Mouse (Mus musculus) heart, embryonic 16.5 days (tissue): Measurements from ENCODE around the gene L3mbtl1. TPM values are rescaled to one million over a fixed set of nuclear protein-coding genes. Genes with fewer than 3 reads are reported as not detected.

ENCODE experiments used
- ATAC-seq: fragments of 200-750 bp; cut with Nextera tagmentation; replicated peaks from 2 replicates; pipeline ENCODE4 v1.8.0; 2017; ENCODE audit warnings: moderate number of reproducible peaks; ENCODE audit not compliant: insufficient read depth, low FRiP score; ENCODE audit errors: extremely low read depth
- H3K27ac ChIP-seq: fragments of 300-500 bp; sonication (generic); 2 replicates; pipeline ENCODE4 v1.5.1; 2014; ENCODE audit warnings: mild to moderate bottlenecking, low read length, control low read depth, moderate library complexity
- H3K27me3 ChIP-seq: fragments of 300-500 bp; sonication (generic); 2 replicates; pipeline ENCODE4 v1.6.1; 2014; ENCODE audit warnings: low read length, mixed read lengths; ENCODE audit not compliant: control insufficient read depth, insufficient read depth
- H3K36me3 ChIP-seq: fragments of 300-500 bp; sonication (generic); 2 replicates; pipeline ENCODE4 v1.6.1; 2014; ENCODE audit not compliant: control insufficient read depth, insufficient read depth
- H3K4me1 ChIP-seq: fragments of 300-500 bp; sonication (generic); 2 replicates; pipeline ENCODE4 v1.6.1; 2014; ENCODE audit warnings: low read length, mixed read lengths; ENCODE audit not compliant: control insufficient read depth, insufficient read depth
- H3K4me2 ChIP-seq: fragments of 300-500 bp; sonication (generic); 2 replicates; pipeline ENCODE4 v1.6.1; 2014; ENCODE audit warnings: low read depth, mild to moderate bottlenecking, control low read depth, low read length
- H3K4me3 ChIP-seq: fragments of 300-500 bp; sonication (generic); 2 replicates; pipeline ENCODE4 v1.5.1; 2014; ENCODE audit warnings: mild to moderate bottlenecking, control low read depth, low read length
- H3K9ac ChIP-seq: fragments of 300-500 bp; sonication (generic); 2 replicates; pipeline ENCODE4 v1.6.1; 2014; ENCODE audit warnings: low read length, control low read depth
- H3K9me3 ChIP-seq: fragments of 300-500 bp; sonication (generic); replicated peaks from 2 replicates; pipeline ENCODE4 v1.6.1; 2016; ENCODE audit warnings: low read length; ENCODE audit not compliant: control insufficient read depth
- WGBS: fragments of 180-500 bp; shearing (Covaris S2); extraction: QIAGEN DNeasy Blood & Tissue Kit; methylation state at CpG from one replicate; pipeline ENCODE4 v1.1.7; 2014; 5-methylcytosine and 5-hydroxymethylcytosine counted together
- polyA plus RNA-seq: library from polyadenylated mRNA; unstranded; fragments of >200 nt; fragmentation: Nextera tagmentation; extraction: Ambion mirVana; gene quantifications from 2 replicates; pipeline ENCODE4 v1.2.1, GENCODE M21; 2015

The L3mbtl1 gene
- polyA plus RNA-seq, 1 experiment from 2014 or later: 0.04 TPM

DNA sequence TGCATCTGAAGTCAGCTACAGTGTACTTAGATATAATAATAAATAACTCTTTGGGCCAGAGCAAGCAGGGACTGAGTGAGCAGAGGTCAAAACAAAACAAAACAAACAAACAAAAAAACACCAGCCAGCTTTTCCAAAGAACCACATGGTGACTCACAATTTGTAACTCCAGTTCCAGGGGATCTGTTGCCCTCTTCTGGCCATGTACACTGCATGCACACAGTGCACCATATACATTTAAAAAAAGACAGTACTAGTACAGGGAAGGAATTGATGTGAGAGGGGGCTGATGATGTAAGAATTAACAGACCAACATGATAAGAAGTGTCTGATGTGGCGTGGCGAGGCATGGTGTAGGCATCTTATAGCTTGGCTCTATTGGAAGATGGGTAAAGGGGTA is 13.6 kb downstream of the L3mbtl1 start:
- 83% methylated on average over 2 of the region's 2 CpGs for WGBS
- ATAC-seq: no peak
- no peaks in the 10 kb centered on the region for H3K9me3 ChIP-seq
- H3K9ac ChIP-seq: no peak overlapping the region
- no peak overlapping the region for H3K27ac ChIP-seq
- H3K36me3 ChIP-seq: no peaks in the 10 kb centered on the region
- H3K4me3 ChIP-seq: no peak overlapping the region
- no peaks in the 10 kb centered on the region for H3K27me3 ChIP-seq
- no peaks in the 10 kb centered on the region for H3K4me1 ChIP-seq
- no peak overlapping the region for H3K4me2 ChIP-seq

DNA sequence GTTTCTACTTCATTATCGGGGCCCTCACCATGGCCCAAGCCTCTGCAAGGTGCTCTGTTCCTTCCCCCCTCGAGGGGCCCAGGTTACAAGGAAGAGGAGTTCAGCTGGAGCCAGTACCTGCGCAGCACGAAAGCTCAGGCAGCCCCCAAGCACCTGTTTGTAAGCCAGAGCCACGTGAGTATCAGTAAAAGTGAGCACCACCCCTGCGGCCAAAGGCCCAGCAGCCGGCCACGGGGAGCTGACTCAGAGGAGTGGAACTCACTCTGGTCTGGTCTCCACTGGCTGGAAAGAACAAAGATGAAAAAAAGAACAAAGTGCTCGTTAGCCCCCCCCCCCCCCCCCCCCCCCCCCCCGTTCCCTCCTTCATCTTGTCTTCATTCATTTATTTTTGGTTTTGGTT is 18.0 kb downstream of the L3mbtl1 start:
- Histone ChIP-seq H3K9ac (no peak overlapping the region), H3K4me3 (no peak overlapping the region), H3K36me3 (no peaks in the 10 kb centered on the region), H3K4me1 (no peaks in the 10 kb centered on the region), H3K4me2 (no peak overlapping the region), H3K27ac (no peak overlapping the region), H3K9me3 (no peaks in the 10 kb centered on the region), H3K27me3 (no peaks in the 10 kb centered on the region)
- 59% methylated on average over 9 of the region's 10 CpGs for WGBS
- ATAC-seq: no peak

DNA sequence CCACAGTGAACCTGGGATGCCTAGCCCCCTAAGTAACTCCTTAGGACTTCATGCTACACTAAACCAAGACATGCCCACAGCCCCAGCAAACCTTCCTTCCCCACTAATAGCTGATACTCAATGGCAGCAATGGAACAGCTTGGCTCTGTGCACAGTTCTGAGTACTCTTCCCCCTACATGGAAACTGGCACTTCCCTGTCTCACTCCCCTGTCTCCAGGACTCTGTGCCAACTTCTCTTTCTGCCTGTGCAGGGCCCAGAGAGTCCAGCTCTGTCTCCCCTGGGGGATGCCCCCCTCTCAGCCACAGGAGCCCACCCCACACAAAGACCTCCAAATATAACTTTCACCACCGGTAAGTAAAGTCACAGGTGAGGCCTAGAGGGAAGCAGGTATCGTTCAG is 23.5 kb downstream of the L3mbtl1 start:
- Histone ChIP-seq H3K9ac (no peak overlapping the region), H3K27me3 (no peaks in the 10 kb centered on the region), H3K4me2 (no peak overlapping the region), H3K4me3 (no peak overlapping the region), H3K36me3 (no peaks in the 10 kb centered on the region), H3K9me3 (no peaks in the 10 kb centered on the region), H3K4me1 (no peaks in the 10 kb centered on the region), H3K27ac (no peak overlapping the region)
- WGBS: 93% methylated on average over 2 of the region's 2 CpGs
- no peak for ATAC-seq

DNA sequence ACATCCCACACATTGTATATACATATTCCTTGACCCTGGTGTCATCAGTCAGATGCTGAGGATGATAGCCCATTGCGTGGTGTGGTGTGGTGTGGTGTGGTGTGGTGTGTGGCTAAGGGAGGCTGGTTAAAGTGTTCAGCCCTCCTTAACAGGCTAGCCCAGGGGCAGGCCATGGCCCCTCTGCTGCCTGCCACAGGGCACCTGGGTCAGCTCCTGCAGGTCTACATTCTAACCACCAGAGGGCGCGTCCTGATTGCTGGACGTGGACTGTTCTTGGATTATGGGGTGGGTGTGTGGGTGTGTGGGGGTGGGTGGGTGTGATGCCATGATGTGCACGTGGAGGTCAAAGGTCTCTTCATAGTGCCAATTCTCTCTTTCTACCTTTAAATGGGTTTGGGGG is 25.1 kb downstream of the L3mbtl1 start:
- no peak overlapping the region for H3K27ac ChIP-seq
- no peaks in the 10 kb centered on the region for H3K9me3 ChIP-seq
- no peak overlapping the region for H3K9ac ChIP-seq
- no peak for ATAC-seq
- H3K4me1 ChIP-seq: no peaks in the 10 kb centered on the region; the same call in 1 of the 2 replicates
- H3K36me3 ChIP-seq: no peaks in the 10 kb centered on the region
- no peak overlapping the region for H3K4me2 ChIP-seq
- no peak overlapping the region for H3K4me3 ChIP-seq
- 10% methylated on average over 5 of the region's 5 CpGs for WGBS
- H3K27me3 ChIP-seq: no peaks in the 10 kb centered on the region

DNA sequence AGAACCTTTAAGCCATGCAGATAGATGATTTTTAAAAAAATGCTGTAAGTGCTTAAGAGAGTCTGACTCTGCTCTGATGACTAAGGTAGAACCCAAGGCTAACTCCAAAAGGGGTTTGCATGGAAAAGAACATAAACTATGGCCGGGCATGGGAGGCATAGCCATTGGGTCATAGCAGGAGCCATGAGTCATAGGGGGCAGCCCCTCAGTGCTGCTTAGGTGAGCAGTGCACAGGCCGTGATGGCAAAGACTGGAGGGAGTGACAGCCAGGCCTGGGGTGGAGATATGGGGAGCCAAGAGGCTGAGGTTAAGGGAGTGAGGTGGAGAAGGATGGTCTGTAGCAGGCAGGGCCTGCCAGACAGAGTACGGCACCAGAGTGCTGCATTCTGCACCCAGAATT is 25.8 kb downstream of the L3mbtl1 start:
- Histone ChIP-seq H3K9me3 (no peaks in the 10 kb centered on the region), H3K4me2 (no peak overlapping the region)
- 77% methylated on average over 3 of the region's 3 CpGs for WGBS

DNA sequence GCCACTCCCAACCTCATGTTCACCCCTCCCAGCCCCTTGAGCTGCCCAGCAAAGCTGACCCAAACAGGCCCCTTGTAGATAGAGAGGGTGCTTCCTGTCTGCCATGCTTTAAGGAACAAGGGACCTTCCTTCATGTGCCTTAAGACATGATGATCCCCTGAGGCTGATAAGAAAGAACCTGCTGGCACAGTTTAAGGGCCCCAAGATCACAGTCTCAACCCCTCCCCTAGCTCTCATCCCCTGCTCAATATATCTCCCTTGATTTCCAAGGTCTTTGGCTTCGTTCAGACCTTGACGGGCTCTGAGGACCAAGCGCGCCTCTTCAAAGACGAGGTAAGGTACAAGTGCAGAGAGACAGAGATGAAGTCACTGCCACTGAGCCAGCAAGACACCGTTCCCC is 27.6 kb downstream of the L3mbtl1 start:
- Histone ChIP-seq H3K4me1 (peaks cover 13% of the 10 kb centered on the region), H3K4me3 (no peak overlapping the region), H3K36me3 (no peaks in the 10 kb centered on the region), H3K9ac (no peak overlapping the region), H3K9me3 (no peaks in the 10 kb centered on the region), H3K27ac (no peak overlapping the region), H3K27me3 (no peaks in the 10 kb centered on the region), H3K4me2 (no peak overlapping the region)
- 81% methylated on average over 6 of the region's 6 CpGs for WGBS
- no peak for ATAC-seq

More for the DNA sequence above, 25.8 kb downstream of the L3mbtl1 start:
- Histone ChIP-seq H3K36me3 (no peaks in the 10 kb centered on the region), H3K4me1 (peaks cover 4% of the 10 kb centered on the region; the same call in 1 of the 2 replicates), H3K4me3 (no peak overlapping the region), H3K27ac (no peak overlapping the region), H3K9ac (no peak overlapping the region), H3K27me3 (no peaks in the 10 kb centered on the region)
- ATAC-seq: no peak

DNA sequence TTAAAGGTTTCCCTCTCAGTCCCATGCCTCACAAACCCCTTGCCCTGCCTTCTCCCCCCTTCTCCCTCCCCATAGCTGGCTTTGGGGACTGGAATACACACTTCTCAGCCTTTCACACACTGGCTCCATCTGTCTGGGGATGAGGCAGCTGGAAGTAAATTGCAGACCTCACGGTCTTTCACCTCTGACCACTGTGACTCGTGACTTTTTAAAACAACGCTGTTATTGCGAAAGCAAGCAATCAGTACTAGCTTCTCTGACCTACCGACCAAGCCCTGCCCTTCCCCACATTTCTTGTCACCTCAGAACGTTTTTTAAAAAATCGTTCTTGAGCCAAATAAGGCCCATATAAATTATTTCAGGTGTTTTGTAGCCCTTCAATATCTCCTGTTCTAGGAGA is 29.5 kb downstream of the L3mbtl1 start:
- peaks cover 13% of the 10 kb centered on the region for H3K4me1 ChIP-seq
- WGBS: 56% methylated on average over 7 of the region's 7 CpGs
- H3K9me3 ChIP-seq: no peaks in the 10 kb centered on the region
- no peak overlapping the region for H3K9ac ChIP-seq
- no peaks in the 10 kb centered on the region for H3K36me3 ChIP-seq
- H3K27ac ChIP-seq: no peak overlapping the region
- ATAC-seq: no peak
- H3K4me3 ChIP-seq: no peak overlapping the region
- no peaks in the 10 kb centered on the region for H3K27me3 ChIP-seq
- no peak overlapping the region for H3K4me2 ChIP-seq

DNA sequence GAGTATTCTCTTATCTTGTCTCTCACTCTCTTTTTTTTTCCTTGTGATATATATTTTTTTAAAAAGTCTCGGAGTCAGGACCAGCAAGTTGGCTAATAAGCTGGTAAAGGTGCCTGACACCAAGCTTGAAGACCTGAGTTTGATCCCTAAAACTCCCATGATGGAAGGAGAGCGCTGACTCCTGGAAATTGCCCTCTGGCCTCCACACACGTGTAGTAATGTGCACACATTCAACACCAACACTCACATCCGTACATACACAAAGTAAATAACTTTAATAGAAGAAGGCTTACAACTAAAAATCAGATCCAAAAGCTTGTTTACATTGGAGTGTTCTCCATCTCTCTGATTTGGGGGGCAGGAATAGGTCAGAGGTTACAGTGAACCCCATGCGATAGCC is 29.9 kb downstream of the L3mbtl1 start:
- Histone ChIP-seq H3K36me3 (no peaks in the 10 kb centered on the region), H3K9me3 (no peaks in the 10 kb centered on the region), H3K4me3 (no peak overlapping the region), H3K4me1 (peaks cover 13% of the 10 kb centered on the region), H3K4me2 (no peak overlapping the region), H3K27me3 (no peaks in the 10 kb centered on the region), H3K9ac (no peak overlapping the region), H3K27ac (no peak overlapping the region)
- no peak for ATAC-seq
- 78% methylated on average over 5 of the region's 5 CpGs for WGBS

DNA sequence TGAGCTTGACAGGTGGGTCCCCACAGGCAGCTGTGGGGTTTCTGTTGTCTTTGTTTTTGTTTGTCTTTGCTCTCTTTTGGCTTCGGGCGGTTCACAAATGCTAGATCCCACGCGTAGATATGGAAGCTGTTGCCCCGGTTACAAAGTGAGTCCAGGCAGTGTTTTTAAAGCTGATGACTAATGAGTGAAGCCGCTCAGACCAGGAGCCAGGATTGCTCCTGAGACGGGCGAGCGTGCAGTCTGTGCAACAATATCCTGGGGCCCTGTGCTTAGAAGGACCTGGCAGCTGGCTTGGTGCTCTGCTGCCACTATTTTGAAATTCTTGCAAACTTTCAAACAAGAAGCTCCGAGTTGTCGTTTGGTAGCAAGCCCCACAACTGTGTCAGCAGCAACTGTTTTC is 30.4 kb downstream of the L3mbtl1 start:
- 42% methylated on average over 11 of the region's 11 CpGs for WGBS
- no peak overlapping the region for H3K4me2 ChIP-seq
- H3K4me3 ChIP-seq: no peak overlapping the region
- no peak overlapping the region for H3K27ac ChIP-seq
- H3K9ac ChIP-seq: no peak overlapping the region
- no peaks in the 10 kb centered on the region for H3K36me3 ChIP-seq
- peaks cover 13% of the 10 kb centered on the region for H3K4me1 ChIP-seq
- H3K27me3 ChIP-seq: no peaks in the 10 kb centered on the region
- H3K9me3 ChIP-seq: no peaks in the 10 kb centered on the region
- no peak for ATAC-seq
